Mouse (Mus musculus): ENCODE measurements around the gene Cox14. TPM values are rescaled to one million over a fixed set of nuclear protein-coding genes. Genes with fewer than 3 reads are reported as not detected.
A peak's percentile ranks its signal among the peaks of the same experiment; 100 is the strongest.

Gene Cox14
- polyA plus RNA-seq, 1 experiment, result 50.5 TPM

GRCm38 (mm10) chr15:99715361-99715865 is 10.0 kb upstream of the Cox14 start:
- H3K27ac ChIP-seq (ENCODE audit: control insufficient read depth, insufficient read depth, low read depth, low read length), result peak overlapping the region; percentile 48; the same call in 1 of the 2 replicates
- TF ChIP-seq POLR2A (IDR thresholded peaks at IDR 0.05; ENCODE audit: control insufficient read depth, low read depth, low read length), result no peak
- no peak for TF ChIP-seq CTCF (IDR thresholded peaks at IDR 0.05; ENCODE audit: control insufficient read depth, insufficient read depth, insufficient replicate concordance, low read depth, low read length)
- H3K36me3 ChIP-seq (ENCODE audit: control insufficient read depth, insufficient read depth, low read length), result peaks cover 3% of the 10 kb centered on the region

GRCm38 (mm10) chr15:99715982-99716746 is 9.3 kb upstream of the Cox14 start:
- H3K27me3 ChIP-seq (ENCODE audit: control insufficient read depth, insufficient read depth, low read length), result no peaks in the 10 kb centered on the region
- peak overlapping the region; percentile 7; the same call in 1 of the 2 replicates for H3K27ac ChIP-seq (ENCODE audit: control insufficient read depth, insufficient read depth, low read depth, low read length)
- peaks cover 2% of the 10 kb centered on the region for H3K36me3 ChIP-seq (ENCODE audit: control insufficient read depth, insufficient read depth, low read length)

More at GRCm38 (mm10) chr15:99715361-99715865, 10.0 kb upstream of the Cox14 start:
- H3K27me3 ChIP-seq (ENCODE audit: control insufficient read depth, insufficient read depth, low read length), result no peaks in the 10 kb centered on the region
- peaks cover 6% of the 10 kb centered on the region for H3K4me1 ChIP-seq (ENCODE audit: control insufficient read depth, insufficient read depth, low read length)
- no peak overlapping the region for H3K4me3 ChIP-seq (ENCODE audit: control insufficient read depth, low read depth, low read length)

GRCm38 (mm10) chr15:99716814-99717213 is 8.6 kb upstream of the Cox14 start:
- H3K27ac ChIP-seq (ENCODE audit: control insufficient read depth, insufficient read depth, low read depth, low read length), result no peak overlapping the region
- no peak overlapping the region for H3K4me3 ChIP-seq (ENCODE audit: control insufficient read depth, low read depth, low read length)
- TF ChIP-seq CTCF (IDR thresholded peaks at IDR 0.05; ENCODE audit: control insufficient read depth, insufficient read depth, insufficient replicate concordance, low read depth, low read length) (no peak), POLR2A (IDR thresholded peaks at IDR 0.05; ENCODE audit: control insufficient read depth, low read depth, low read length) (no peak)
- no peaks in the 10 kb centered on the region for H3K27me3 ChIP-seq (ENCODE audit: control insufficient read depth, insufficient read depth, low read length)
- H3K4me1 ChIP-seq (ENCODE audit: control insufficient read depth, insufficient read depth, low read length), result peaks cover 6% of the 10 kb centered on the region
- no peaks in the 10 kb centered on the region; the same call in 1 of the 2 replicates for H3K36me3 ChIP-seq (ENCODE audit: control insufficient read depth, insufficient read depth, low read length)

More at GRCm38 (mm10) chr15:99715982-99716746, 9.3 kb upstream of the Cox14 start:
- no peak overlapping the region for H3K4me3 ChIP-seq (ENCODE audit: control insufficient read depth, low read depth, low read length)
- no peak for TF ChIP-seq POLR2A (IDR thresholded peaks at IDR 0.05; ENCODE audit: control insufficient read depth, low read depth, low read length)
- TF ChIP-seq CTCF (IDR thresholded peaks at IDR 0.05; ENCODE audit: control insufficient read depth, insufficient read depth, insufficient replicate concordance, low read depth, low read length), result no peak
- H3K4me1 ChIP-seq (ENCODE audit: control insufficient read depth, insufficient read depth, low read length), result peaks cover 6% of the 10 kb centered on the region

GRCm38 (mm10) chr15:99717386-99718334 is 7.8 kb upstream of the Cox14 start, which contains the start of gene Gpd1:
Gpd1 (plus strand) TSS chr15:99717515.
- no peaks in the 10 kb centered on the region for H3K27me3 ChIP-seq (ENCODE audit: control insufficient read depth, insufficient read depth, low read length)
- peak within 1 kb of the TSS; percentile 48 for H3K4me3 ChIP-seq (ENCODE audit: control insufficient read depth, low read depth, low read length)
- TF ChIP-seq CTCF (IDR thresholded peaks at IDR 0.05; ENCODE audit: control insufficient read depth, insufficient read depth, insufficient replicate concordance, low read depth, low read length) (no peak), POLR2A (IDR thresholded peaks at IDR 0.05; ENCODE audit: control insufficient read depth, low read depth, low read length) (peak; percentile 51)
- H3K36me3 ChIP-seq (ENCODE audit: control insufficient read depth, insufficient read depth, low read length), result no peaks in the 10 kb centered on the region
- H3K27ac ChIP-seq (ENCODE audit: control insufficient read depth, insufficient read depth, low read depth, low read length), result peak within 1 kb of the TSS; percentile 7; the same call in 1 of the 2 replicates
- peaks cover 6% of the 10 kb centered on the region for H3K4me1 ChIP-seq (ENCODE audit: control insufficient read depth, insufficient read depth, low read length)

GRCm38 (mm10) chr15:99718461-99719021 is 6.9 kb upstream of the Cox14 start:
- H3K36me3 ChIP-seq (ENCODE audit: control insufficient read depth, insufficient read depth, low read length), result no peaks in the 10 kb centered on the region

GRCm38 (mm10) chr15:99719865-99720264 is 5.6 kb upstream of the Cox14 start:
- TF ChIP-seq POLR2A (IDR thresholded peaks at IDR 0.05; ENCODE audit: control insufficient read depth, low read depth, low read length) (no peak), CTCF (IDR thresholded peaks at IDR 0.05; ENCODE audit: control insufficient read depth, insufficient read depth, insufficient replicate concordance, low read depth, low read length) (no peak)
- Histone ChIP-seq H3K27ac (ENCODE audit: control insufficient read depth, insufficient read depth, low read depth, low read length) (no peak overlapping the region), H3K36me3 (ENCODE audit: control insufficient read depth, insufficient read depth, low read length) (no peaks in the 10 kb centered on the region)

More at GRCm38 (mm10) chr15:99718461-99719021, 6.9 kb upstream of the Cox14 start:
- no peak overlapping the region for H3K27ac ChIP-seq (ENCODE audit: control insufficient read depth, insufficient read depth, low read depth, low read length)
- no peak overlapping the region for H3K4me3 ChIP-seq (ENCODE audit: control insufficient read depth, low read depth, low read length)
- H3K4me1 ChIP-seq (ENCODE audit: control insufficient read depth, insufficient read depth, low read length), result peaks cover 9% of the 10 kb centered on the region
- TF ChIP-seq POLR2A (IDR thresholded peaks at IDR 0.05; ENCODE audit: control insufficient read depth, low read depth, low read length) (no peak), CTCF (IDR thresholded peaks at IDR 0.05; ENCODE audit: control insufficient read depth, insufficient read depth, insufficient replicate concordance, low read depth, low read length) (no peak)
- no peaks in the 10 kb centered on the region for H3K27me3 ChIP-seq (ENCODE audit: control insufficient read depth, insufficient read depth, low read length)

More at GRCm38 (mm10) chr15:99719865-99720264, 5.6 kb upstream of the Cox14 start:
- no peaks in the 10 kb centered on the region for H3K27me3 ChIP-seq (ENCODE audit: control insufficient read depth, insufficient read depth, low read length)
- H3K4me3 ChIP-seq (ENCODE audit: control insufficient read depth, low read depth, low read length), result no peak overlapping the region
- H3K4me1 ChIP-seq (ENCODE audit: control insufficient read depth, insufficient read depth, low read length), result peaks cover 18% of the 10 kb centered on the region

All from testis, adult 2 months (tissue).